Mouse (Mus musculus) skeletal muscle tissue, adult 2 months (tissue): ENCODE data around the gene Hspa4l.
"Not testable (repeated sequence)": the region's sequence is repeated elsewhere in the genome, so short reads cannot be mapped to it uniquely, and the experiment has no call there.

Experiments used
- DNase-seq: peaks from one replicate; pipeline ENCODE4 v3.0.0-alpha.2; 2012; ENCODE audit warnings: low read depth, low spot score

Hspa4l gene

GRCm38 (mm10) chr3:40813275-40813674, 69.0 kb downstream of the Hspa4l start:
- DNase-seq = no peak

GRCm38 (mm10) chr3:40845521-40845920, 101.2 kb downstream of the Hspa4l start:
- DNase-seq = not testable (repeated sequence)
